Mouse (Mus musculus) cerebellum, adult 9-10 months (tissue): ENCODE measurements at regions not wholly inside any gene's neighbourhood (a gene's known extent, or its start where the extent isn't known, plus 50 kb on each side); places are given as distances from the start of the nearest gene placed in this dataset.

Experiments used
- DNase-seq: peaks from one replicate; pipeline ENCODE4 v3.0.0; 2022

GRCm38 (mm10) chr11:63779371-63779770 lies 142.7 kb downstream of the Hs3st3b1 start:
- DNase-seq, result no peak

DNA sequence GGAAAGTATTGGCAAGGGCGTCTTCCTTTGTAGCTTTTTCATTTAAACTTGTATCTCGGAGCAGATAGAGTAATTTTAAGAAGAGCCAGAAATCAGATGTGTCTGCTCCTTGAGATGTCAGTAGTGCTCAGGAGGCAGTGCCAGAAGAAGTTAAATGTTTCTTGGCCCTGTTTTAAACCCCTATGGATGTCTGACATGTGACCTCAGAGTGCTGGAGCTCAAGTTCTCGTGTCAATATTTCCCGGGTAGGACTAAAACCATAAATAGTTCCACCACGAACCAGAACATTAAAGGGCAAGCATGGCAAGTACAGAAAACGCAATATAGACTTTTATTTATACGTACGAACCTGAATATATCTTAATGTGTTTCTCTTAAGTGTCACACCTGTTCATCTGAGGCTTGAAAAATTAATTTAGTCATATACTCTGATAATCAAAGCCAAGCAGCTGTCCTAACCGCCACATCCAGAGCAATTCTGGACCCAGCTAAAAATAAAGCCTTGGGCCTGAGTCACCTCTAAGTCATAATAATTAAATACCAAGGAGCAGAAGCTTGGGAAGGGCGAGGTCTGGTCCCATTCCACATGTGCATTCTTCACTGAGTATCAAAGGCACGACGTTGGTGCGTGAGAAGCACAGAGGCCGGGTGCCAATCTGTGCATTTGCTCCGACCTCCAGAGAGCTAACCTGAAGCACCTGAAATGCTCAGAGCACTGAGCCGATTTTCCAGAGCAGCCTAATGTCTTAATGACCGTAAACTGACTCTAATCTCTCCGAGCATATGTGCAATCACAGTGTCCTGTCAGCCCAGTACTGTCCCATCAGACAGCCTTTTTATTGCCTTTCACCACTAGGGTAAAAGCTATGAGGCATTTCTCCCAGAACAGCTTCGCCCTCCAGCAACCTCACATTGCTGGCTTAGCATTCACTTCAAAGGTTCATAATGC lies 139.8 kb downstream of the Hs3st3b1 start:
- no peak for DNase-seq

DNA sequence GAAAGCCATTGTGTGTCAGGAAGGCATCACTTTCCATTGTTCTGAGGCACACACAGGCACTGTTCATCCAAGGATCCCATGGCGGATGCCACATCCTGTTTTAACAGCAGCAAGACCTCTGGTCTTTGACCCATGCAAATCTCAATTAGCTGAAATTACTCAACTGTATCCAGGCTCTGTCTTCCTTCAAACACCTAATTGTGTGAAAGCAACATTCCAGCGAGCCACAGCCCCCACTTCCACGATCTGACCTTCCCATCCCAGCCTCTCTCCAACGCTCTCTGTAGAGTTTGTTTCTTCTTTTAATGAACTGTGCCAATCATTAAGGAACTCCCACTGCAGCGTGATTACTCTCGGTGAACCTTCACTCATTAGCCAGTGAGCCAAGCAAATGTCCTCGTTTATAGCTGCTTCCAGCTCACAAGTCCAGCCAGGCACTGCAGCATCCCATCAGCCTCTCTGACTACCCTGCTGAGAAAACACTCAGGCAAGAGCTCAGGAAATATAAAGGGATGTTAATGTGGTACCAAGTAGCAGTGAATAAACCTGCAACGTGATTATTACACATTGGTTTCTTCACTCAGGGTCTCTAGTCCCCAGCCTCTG lies 136.7 kb downstream of the Hs3st3b1 start:
- DNase-seq, result no peak

DNA sequence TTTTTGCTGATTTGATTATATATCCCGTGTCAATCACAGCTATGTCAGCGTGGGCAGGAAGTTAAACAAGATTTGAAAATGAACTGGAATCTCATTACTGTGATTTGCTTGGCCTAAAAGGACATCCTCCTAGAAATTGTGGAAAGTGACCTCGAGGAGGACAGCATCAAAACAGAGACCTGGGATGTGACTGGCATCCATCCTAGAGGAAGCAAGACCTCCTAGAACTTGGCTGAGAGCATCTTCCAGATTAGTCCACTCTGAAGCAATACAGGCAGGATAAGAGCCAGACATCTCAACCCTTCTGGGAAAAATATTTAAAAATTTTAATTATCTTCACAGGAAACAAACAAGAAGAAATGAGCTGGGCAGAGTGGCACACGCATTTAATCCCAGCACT lies 136.1 kb downstream of the Hs3st3b1 start:
- no peak for DNase-seq

DNA sequence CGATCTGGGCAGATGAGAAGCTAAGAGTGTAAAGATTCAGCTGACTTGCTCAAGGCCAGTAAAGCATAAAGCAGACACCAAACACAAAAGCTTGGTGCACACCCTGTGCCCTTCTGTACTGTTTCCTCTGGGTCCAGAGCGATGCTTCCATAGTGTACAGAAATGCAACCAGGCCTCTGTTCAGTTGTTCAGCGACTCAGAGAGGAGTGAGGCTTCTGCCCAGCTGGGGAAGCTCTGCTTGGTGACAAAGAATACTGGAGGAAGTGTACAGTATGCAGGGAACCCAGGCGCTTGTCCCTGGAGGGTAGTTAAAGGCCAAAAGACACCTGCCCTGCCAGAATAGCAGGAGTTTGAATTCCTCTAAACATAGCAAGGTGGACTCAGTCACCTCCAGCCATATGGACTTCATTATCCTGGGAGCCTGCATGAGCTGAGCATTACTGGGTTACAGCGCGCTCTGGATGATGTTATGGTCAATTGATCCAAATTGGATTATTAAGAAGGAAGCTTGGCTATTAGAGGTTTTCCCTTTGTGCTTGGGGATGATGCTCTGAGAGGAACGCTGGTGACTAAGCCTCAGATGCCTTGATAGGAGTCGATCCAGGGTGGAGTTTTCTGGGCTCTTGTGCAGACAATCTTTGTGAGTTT lies 132.5 kb downstream of the Hs3st3b1 start:
- DNase-seq, result no peak

DNA sequence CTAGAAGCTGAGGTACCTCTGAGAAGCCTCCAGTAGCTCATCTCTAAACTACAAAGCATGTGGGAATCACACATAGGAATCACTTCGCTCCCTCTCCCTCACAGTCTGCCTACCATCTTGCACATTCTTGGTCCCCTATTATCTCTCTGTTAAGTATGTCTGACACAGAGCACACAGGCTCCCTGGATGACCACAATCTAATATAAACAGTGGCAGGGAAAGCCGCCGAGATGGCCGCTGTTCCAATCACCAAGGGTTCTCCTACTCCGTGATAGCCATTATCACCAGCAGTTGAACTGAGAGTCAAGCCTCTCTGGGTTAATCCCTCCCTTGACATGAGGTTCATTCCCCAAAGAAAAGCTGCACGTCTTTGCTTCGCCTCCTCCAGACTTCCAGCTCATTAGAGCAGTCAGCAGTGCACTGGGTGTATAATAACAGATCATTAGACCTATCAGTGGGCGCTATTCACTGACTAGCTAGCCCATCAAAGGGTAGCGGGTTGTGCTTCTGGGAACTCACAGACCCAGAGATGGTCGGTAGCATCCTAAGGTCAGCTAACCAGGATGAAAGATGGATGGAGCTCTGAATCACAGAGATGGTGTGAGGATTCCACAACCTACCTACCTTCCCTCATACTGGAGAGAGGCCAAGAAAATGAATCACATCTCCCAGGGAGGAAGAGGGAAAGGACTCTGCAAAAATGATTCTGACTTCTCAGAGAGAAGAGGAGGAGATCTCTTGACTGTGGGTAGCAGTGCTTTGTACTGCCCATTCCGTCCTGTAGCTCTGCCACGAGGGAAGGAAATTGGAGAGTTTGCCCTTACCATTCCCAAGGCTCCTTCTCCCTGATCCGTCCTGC lies 130.9 kb downstream of the Hs3st3b1 start:
- DNase-seq, result no peak

DNA sequence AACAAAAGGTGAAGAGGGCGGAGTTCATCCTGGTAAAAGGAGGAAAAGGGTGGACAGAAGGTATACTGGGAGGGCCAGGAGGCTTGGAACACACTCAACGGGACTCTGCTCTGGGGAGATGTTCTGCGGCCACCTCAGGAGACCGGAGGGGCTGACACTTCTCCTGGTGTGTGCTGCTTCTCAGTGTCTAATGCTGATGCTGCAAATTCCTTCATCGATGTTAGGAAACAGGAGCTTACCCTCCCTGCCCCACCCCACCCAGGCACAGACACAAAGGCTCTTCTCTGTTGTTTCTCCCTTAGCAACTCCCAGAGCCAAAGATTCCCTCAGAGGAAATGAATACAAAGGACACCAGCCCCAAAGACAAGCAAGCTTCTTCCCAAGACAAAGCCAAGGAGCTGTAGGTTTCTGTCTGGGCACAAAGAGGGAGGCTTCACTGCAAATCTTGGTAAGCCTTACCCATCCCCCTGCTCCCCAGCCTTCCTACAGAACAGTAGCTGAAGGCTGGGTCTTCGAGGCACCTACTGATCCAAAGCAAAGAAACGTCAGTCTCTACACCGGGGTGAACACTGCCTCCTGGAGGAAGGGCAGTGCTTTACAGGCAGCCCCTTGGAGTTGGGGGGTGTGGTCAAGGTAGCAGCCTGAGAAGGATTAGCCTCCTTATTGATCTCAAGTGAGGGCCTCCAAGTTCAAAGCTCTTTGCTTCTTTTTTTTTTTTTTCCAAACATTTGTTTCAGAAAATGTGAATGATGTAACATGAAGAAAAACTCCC lies 128.2 kb downstream of the Hs3st3b1 start:
- DNase-seq, result no peak

GRCm38 (mm10) chr11:63812146-63812545 lies 109.9 kb downstream of the Hs3st3b1 start:
- no peak for DNase-seq

GRCm38 (mm10) chr11:63822847-63823246 lies 99.2 kb downstream of the Hs3st3b1 start:
- DNase-seq, result no peak

- no peak for DNase-seq
Observed at GRCm38 (mm10) chr11:63827271-63827762, 94.8 kb downstream of the Hs3st3b1 start.

- DNase-seq, result no peak
Observed at GRCm38 (mm10) chr11:63833480-63833879, 88.6 kb downstream of the Hs3st3b1 start.

- no peak for DNase-seq
Observed at GRCm38 (mm10) chr11:63834140-63834539, 88.0 kb downstream of the Hs3st3b1 start.

GRCm38 (mm10) chr11:63834631-63835030 lies 87.5 kb downstream of the Hs3st3b1 start:
- DNase-seq, result no peak
